Mouse (Mus musculus) retina, postnatal 1 day (tissue): ENCODE data around the gene Cela1.
A peak's percentile ranks its signal among the peaks of the same experiment; 100 is the strongest.

Experiments used
- DNase-seq: peaks from one replicate; pipeline ENCODE4 v3.0.0-alpha.2; 2012

Cela1 gene

GRCm38 (mm10) chr15:100667871-100668545 is 19.7 kb downstream of the Cela1 start:
- no peak for DNase-seq

GRCm38 (mm10) chr15:100667420-100667819 is 20.3 kb downstream of the Cela1 start:
- DNase-seq, result no peak

- DNase-seq, result no peak
Measured at GRCm38 (mm10) chr15:100666851-100667250, 20.9 kb downstream of the Cela1 start.

GRCm38 (mm10) chr15:100666219-100666696 is 21.5 kb downstream of the Cela1 start:
- DNase-seq, result no peak

GRCm38 (mm10) chr15:100665411-100666218 is 22.1 kb downstream of the Cela1 start:
- DNase-seq, result no peak

GRCm38 (mm10) chr15:100664813-100665274 is 22.9 kb downstream of the Cela1 start:
- no peak for DNase-seq

- DNase-seq, result no peak
Measured at GRCm38 (mm10) chr15:100660805-100661204, 26.9 kb downstream of the Cela1 start.

GRCm38 (mm10) chr15:100660306-100660705 is 27.4 kb downstream of the Cela1 start:
- no peak for DNase-seq

- DNase-seq, result no peak
Measured at GRCm38 (mm10) chr15:100655201-100655600, 32.5 kb downstream of the Cela1 start.

- DNase-seq, result no peak
Measured at GRCm38 (mm10) chr15:100654271-100654670, 33.5 kb downstream of the Cela1 start.

- DNase-seq, result no peak
Measured at GRCm38 (mm10) chr15:100651610-100652009, 36.1 kb downstream of the Cela1 start.

GRCm38 (mm10) chr15:100650111-100650510 is 37.6 kb downstream of the Cela1 start:
- DNase-seq, result no peak

GRCm38 (mm10) chr15:100646161-100646560 is 41.6 kb downstream of the Cela1 start:
- DNase-seq, result no peak

- no peak for DNase-seq
Measured at GRCm38 (mm10) chr15:100642451-100642850, 45.3 kb downstream of the Cela1 start.

GRCm38 (mm10) chr15:100641226-100641810 is 46.4 kb downstream of the Cela1 start:
- no peak for DNase-seq

- no peak for DNase-seq
Measured at GRCm38 (mm10) chr15:100639972-100640750, 47.6 kb downstream of the Cela1 start.

- DNase-seq, result no peak
Measured at GRCm38 (mm10) chr15:100637661-100638060, 50.1 kb downstream of the Cela1 start.

GRCm38 (mm10) chr15:100636700-100637501 is 50.8 kb downstream of the Cela1 start, which contains the start of gene Smagp:
Gene Smagp, minus strand, starts transcription at chr15:100636940.
- peak; percentile 56 for DNase-seq

GRCm38 (mm10) chr15:100635851-100636645 is 51.7 kb downstream of the Cela1 start:
- DNase-seq, result no peak

- DNase-seq, result no peak
Measured at GRCm38 (mm10) chr15:100635239-100635638, 52.5 kb downstream of the Cela1 start.

GRCm38 (mm10) chr15:100633341-100633740 is 54.4 kb downstream of the Cela1 start:
- DNase-seq, result no peak
